Mouse (Mus musculus) G1E (cell line): Measurements from ENCODE around the gene Mdc1. TPM values are rescaled to one million over a fixed set of nuclear protein-coding genes. Genes with fewer than 3 reads are reported as not detected.
"Not testable (repeated sequence)": the region's sequence is repeated elsewhere in the genome, so short reads cannot be mapped to it uniquely, and the experiment has no call there.

ENCODE experiments used
- ATAC-seq: 2 replicates; pipeline ENCODE4 v1.8.0; 2016; ENCODE audit warnings: mild to moderate bottlenecking; ENCODE audit not compliant: insufficient number of reproducible peaks, poor library complexity, low FRiP score, severe bottlenecking; ENCODE audit errors: extremely low read depth
- DNase-seq: peaks from one replicate; pipeline ENCODE4 v3.0.0; 2012; ENCODE audit warnings: low spot score
- H3K27me3 ChIP-seq: 2 replicates; pipeline ENCODE4 v1.6.1; 2012; ENCODE audit warnings: mild to moderate bottlenecking, low read length, inconsistent platforms; ENCODE audit not compliant: insufficient read depth
- H3K36me3 ChIP-seq: replicated peaks from 2 replicates; pipeline ENCODE3; 2012; ENCODE audit warnings: mild to moderate bottlenecking, inconsistent platforms
- H3K4me1 ChIP-seq: 2 replicates; pipeline ENCODE4 v1.6.1; 2012; ENCODE audit warnings: low read depth, low read length, inconsistent platforms, mixed read lengths; ENCODE audit not compliant: insufficient read depth
- H3K4me3 ChIP-seq: 2 replicates; pipeline ENCODE4 v1.5.1; 2012; ENCODE audit warnings: low read depth, mild to moderate bottlenecking, inconsistent platforms, low read length, moderate library complexity, mixed read lengths
- H3K9me3 ChIP-seq: replicated peaks from 2 replicates; pipeline ENCODE4 v1.6.1; 2012; ENCODE audit warnings: inconsistent platforms
- CTCF ChIP-seq: IDR thresholded peaks from 2 replicates; pipeline ENCODE4 v1.5.1; 2012; ENCODE audit warnings: low read depth, low read length, inconsistent platforms, mixed read lengths
- GATA1 ChIP-seq: IDR thresholded peaks from 2 replicates; pipeline ENCODE4 v1.6.1; 2012; ENCODE audit warnings: borderline replicate concordance, low read length, inconsistent platforms, mixed read lengths
- GATA2 ChIP-seq: IDR thresholded peaks from 2 replicates; pipeline ENCODE4 v1.6.1; 2012; ENCODE audit warnings: low read depth, low read length, inconsistent platforms, borderline replicate concordance
- POLR2AphosphoS5 ChIP-seq: IDR thresholded peaks from 2 replicates; pipeline ENCODE4 v1.6.1; 2012; ENCODE audit warnings: low read depth, low read length, inconsistent platforms; ENCODE audit not compliant: insufficient replicate concordance
- TAL1 ChIP-seq: conservative IDR thresholded peaks from 2 replicates; pipeline ENCODE4 v1.6.1; 2012; ENCODE audit warnings: low read depth, low read length, inconsistent platforms, mixed read lengths
- polyA plus RNA-seq: library from polyadenylated mRNA; stranded (reverse); fragments of >175 nt; gene quantifications from 2 replicates; pipeline ENCODE4 v1.2.3, GENCODE M21; 2012
- total RNA-seq, 2 experiments: library from RNA; stranded (forward) in 1 of 2; stranded (reverse) in 1 of 2; fragments of 200-1000 nt in 1 of 2; fragments of >200 nt in 1 of 2; fragmentation: Nextera tagmentation in 1 of 2; gene quantifications; 2 replicates each; pipeline ENCODE4 v1.2.3; 2014 to 2017

Gene Mdc1
- total and polyA plus RNA-seq, 3 experiments, result 15.8 to 197 (median 29.7) TPM

GRCm38 (mm10) chr17:35835424-35836140 lies 5.7 kb upstream of the Mdc1 start:
- H3K36me3 ChIP-seq, result peaks cover 64% of the 10 kb centered on the region
- H3K27me3 ChIP-seq, result no peaks in the 10 kb centered on the region
- no peak for ATAC-seq
- DNase-seq, result no peak
- TF ChIP-seq GATA2, result no peak
- TF ChIP-seq TAL1, result no peak
- TF ChIP-seq GATA1, result no peak
- TF ChIP-seq POLR2AphosphoS5, result no peak
- TF ChIP-seq CTCF, result no peak
- H3K9me3 ChIP-seq, result no peaks in the 10 kb centered on the region
- peaks cover 59% of the 10 kb centered on the region for H3K4me1 ChIP-seq
- peak overlapping the region; percentile 73 for H3K4me3 ChIP-seq

- H3K4me1 ChIP-seq, result peaks cover 52% of the 10 kb centered on the region
- no peak for ATAC-seq
- no peaks in the 10 kb centered on the region for H3K9me3 ChIP-seq
- H3K4me3 ChIP-seq, result peak overlapping the region; percentile 73
- TF ChIP-seq POLR2AphosphoS5 (no peak; the same call in 1 of the 2 replicates), GATA1 (no peak), CTCF (peak; percentile 80), GATA2 (no peak), TAL1 (no peak)
- no peaks in the 10 kb centered on the region for H3K27me3 ChIP-seq
- DNase-seq, result no peak
- peaks cover 56% of the 10 kb centered on the region for H3K36me3 ChIP-seq
These were observed 4.9 kb upstream of the Mdc1 start for GRCm38 (mm10) chr17:35836178-35836965.

GRCm38 (mm10) chr17:35836991-35837422 lies 4.3 kb upstream of the Mdc1 start:
- Histone ChIP-seq H3K36me3 (peaks cover 49% of the 10 kb centered on the region), H3K27me3 (no peaks in the 10 kb centered on the region), H3K4me3 (peak overlapping the region; percentile 73), H3K9me3 (no peaks in the 10 kb centered on the region), H3K4me1 (peaks cover 51% of the 10 kb centered on the region)
- TF ChIP-seq GATA2 (no peak), GATA1 (no peak), POLR2AphosphoS5 (no peak), TAL1 (no peak), CTCF (no peak)
- peak; percentile 70 for DNase-seq
- no peak for ATAC-seq

- TF ChIP-seq POLR2AphosphoS5 (no peak), CTCF (no peak), GATA1 (no peak), GATA2 (no peak), TAL1 (no peak)
- ATAC-seq (no peak), DNase-seq (peak; percentile 63)
- H3K4me3 ChIP-seq, result peak overlapping the region; percentile 73
- H3K36me3 ChIP-seq, result peaks cover 45% of the 10 kb centered on the region
- H3K4me1 ChIP-seq, result peaks cover 49% of the 10 kb centered on the region
- H3K27me3 ChIP-seq, result no peaks in the 10 kb centered on the region
- H3K9me3 ChIP-seq, result no peaks in the 10 kb centered on the region
These were observed 3.8 kb upstream of the Mdc1 start for GRCm38 (mm10) chr17:35837487-35837886.

GRCm38 (mm10) chr17:35838122-35838544 lies 3.2 kb upstream of the Mdc1 start, which contains the start of gene Tubb5:
Gene Tubb5 (minus strand): TSS chr17:35838306.
- peak; percentile 36 for ATAC-seq
- peaks cover 41% of the 10 kb centered on the region for H3K36me3 ChIP-seq
- DNase-seq, result peak; percentile 87
- no peaks in the 10 kb centered on the region for H3K9me3 ChIP-seq
- H3K27me3 ChIP-seq, result no peaks in the 10 kb centered on the region
- H3K4me1 ChIP-seq, result peaks cover 49% of the 10 kb centered on the region
- H3K4me3 ChIP-seq, result peak within 1 kb of the TSS; percentile 73
- TF ChIP-seq GATA1, result no peak
- TF ChIP-seq CTCF, result no peak
- TF ChIP-seq TAL1, result no peak
- no peak for TF ChIP-seq POLR2AphosphoS5
- TF ChIP-seq GATA2, result no peak

- no peak for ATAC-seq
- peaks cover 51% of the 10 kb centered on the region for H3K4me1 ChIP-seq
- H3K4me3 ChIP-seq, result peak overlapping the region; percentile 73
These were observed 2.7 kb upstream of the Mdc1 start for GRCm38 (mm10) chr17:35838570-35838969.

GRCm38 (mm10) chr17:35839002-35839401 lies 2.3 kb upstream of the Mdc1 start:
- Histone ChIP-seq H3K4me3 (peak overlapping the region; percentile 73), H3K4me1 (peaks cover 48% of the 10 kb centered on the region)
- not testable (repeated sequence) for DNase-seq

More at GRCm38 (mm10) chr17:35838570-35838969, 2.7 kb upstream of the Mdc1 start:
- peaks cover 39% of the 10 kb centered on the region for H3K36me3 ChIP-seq
- TF ChIP-seq TAL1 (no peak), POLR2AphosphoS5 (no peak), CTCF (no peak), GATA2 (no peak), GATA1 (no peak)
- no peaks in the 10 kb centered on the region for H3K27me3 ChIP-seq
- no peak for DNase-seq
- H3K9me3 ChIP-seq, result no peaks in the 10 kb centered on the region

More at GRCm38 (mm10) chr17:35839002-35839401, 2.3 kb upstream of the Mdc1 start:
- H3K36me3 ChIP-seq, result peaks cover 37% of the 10 kb centered on the region
- not testable (repeated sequence) for H3K9me3 ChIP-seq, ATAC-seq, H3K27me3 ChIP-seq
